Mouse (Mus musculus): ENCODE measurements around the gene Zfp54.
"Not testable (repeated sequence)": the region's sequence is repeated elsewhere in the genome, so short reads cannot be mapped to it uniquely, and the experiment has no call there.

The Zfp54 gene

GRCm38 (mm10) chr17:21422664-21423599 lies at the start of gene Zfp54:
Zfp54 (plus strand) TSS chr17:21423227.
- DNase-seq (ENCODE audit: low spot score in 2 of 2), result peak; percentile 63 to 71

GRCm38 (mm10) chr17:21375311-21375710 lies 47.7 kb upstream of the Zfp54 start:
- DNase-seq (ENCODE audit: low spot score in 2 of 2), result no peak

GRCm38 (mm10) chr17:21383391-21384056 lies 39.5 kb upstream of the Zfp54 start, which contains the start of gene Zfp677:
Zfp677 (plus strand) TSS chr17:21383748.
- DNase-seq (ENCODE audit: low spot score in 2 of 2), result peak; percentile 58 to 60

- DNase-seq (ENCODE audit: low spot score in 2 of 2), result no peak
Observed at GRCm38 (mm10) chr17:21384057-21384411, 39.0 kb upstream of the Zfp54 start.

- DNase-seq (ENCODE audit: low spot score in 2 of 2), result peak; percentile 13 to 15
Observed at GRCm38 (mm10) chr17:21438806-21439400, 15.9 kb downstream of the Zfp54 start.

- DNase-seq (ENCODE audit: low spot score in 2 of 2), result peak in 1 of 2 experiments; percentile 56
Observed at GRCm38 (mm10) chr17:21449669-21450068, 26.6 kb downstream of the Zfp54 start.

- DNase-seq (ENCODE audit: low spot score in 2 of 2), result peak; percentile 85 to 93
Observed at GRCm38 (mm10) chr17:21450138-21450704, 27.2 kb downstream of the Zfp54 start, which contains the start of gene Zfp51. Zfp51 (plus strand) TSS chr17:21450374.

- no peak for DNase-seq (ENCODE audit: low spot score in 2 of 2)
Observed at GRCm38 (mm10) chr17:21463550-21463949, 40.5 kb downstream of the Zfp54 start.

- no peak for DNase-seq (ENCODE audit: low spot score in 2 of 2)
Observed at GRCm38 (mm10) chr17:21472032-21472652, 49.1 kb downstream of the Zfp54 start.

- DNase-seq (ENCODE audit: low spot score in 2 of 2), result no peak
Observed at GRCm38 (mm10) chr17:21472653-21473307, 49.8 kb downstream of the Zfp54 start.

- no peak for DNase-seq (ENCODE audit: low spot score in 2 of 2)
Observed at GRCm38 (mm10) chr17:21473362-21474190, 50.5 kb downstream of the Zfp54 start.

- DNase-seq (ENCODE audit: low spot score in 2 of 2), result not testable (repeated sequence)
Observed at GRCm38 (mm10) chr17:21474729-21475128, 51.7 kb downstream of the Zfp54 start.

GRCm38 (mm10) chr17:21475290-21475689 lies 52.3 kb downstream of the Zfp54 start:
- not testable (repeated sequence) for DNase-seq (ENCODE audit: low spot score in 2 of 2)

- DNase-seq (ENCODE audit: low spot score in 2 of 2), result not testable (repeated sequence)
Observed at GRCm38 (mm10) chr17:21476351-21476750, 53.3 kb downstream of the Zfp54 start.

GRCm38 (mm10) chr17:21478103-21478777 lies 55.2 kb downstream of the Zfp54 start:
- not testable (repeated sequence) for DNase-seq (ENCODE audit: low spot score in 2 of 2)
